In the genomic region with DNA sequence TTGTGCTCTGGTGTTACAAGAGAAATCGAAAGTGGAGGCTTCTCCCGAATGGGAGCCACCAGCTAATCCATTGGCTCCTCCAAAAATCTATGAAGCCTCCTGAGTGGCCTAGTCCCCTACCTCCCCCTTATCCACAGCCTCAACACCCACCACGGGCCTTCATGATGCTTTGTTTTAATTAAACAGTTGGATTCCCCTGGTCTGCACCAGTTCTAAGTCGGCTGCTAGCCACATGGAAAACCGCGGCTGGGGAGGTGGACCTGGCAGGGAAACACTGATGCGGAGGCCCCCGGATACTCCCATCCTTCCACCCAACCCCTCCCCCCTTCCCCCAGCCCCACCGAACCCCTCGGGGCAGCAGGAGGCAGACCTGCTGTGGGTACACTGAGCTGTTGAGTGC, we compare ENCODE assay signal across 15 mouse cellular contexts. TPM values are rescaled to one million over a fixed set of nuclear protein-coding genes. Genes with fewer than 3 reads are reported as not detected.
A peak's percentile ranks its signal among the peaks of the same experiment; 100 is the strongest.
DNase-seq lines count a peak whose midpoint lies in the region; TF ChIP-seq lines count a peak whose summit lies in the region.
"Had no signal": no experiment of that assay in that cellular context is flagged by ENCODE, and none has a peak within 500 bp of the region (broad histone marks: within the 10 kb centered on the region; RNA-seq: fewer than 3 reads in every experiment).

No protein-coding gene starts in this region.

- no peak overlapping the region for H3K27ac ChIP-seq in gastrocnemius, adult 2 months
- H3K27ac ChIP-seq: embryonic facial prominence, embryonic 10.5 days; limb, embryonic 10.5 days had no signal

- no peak for TF ChIP-seq CTCF in gastrocnemius, adult 2 months (IDR thresholded peaks at IDR 0.05)

- H3K4me3 ChIP-seq in gastrocnemius, adult 2 months = no peak overlapping the region
- H3K4me3 ChIP-seq: embryonic facial prominence, embryonic 10.5 days; erythroblast, embryonic 14.5 days; heart, embryonic 12.5 days; limb, embryonic 10.5 days had no signal

- intact Hi-C loops in gastrocnemius, adult 2 months (cut with DNase I) = no loop called here

- peak; percentile 42 for DNase-seq in gastrocnemius, adult 2 months
- DNase-seq in gastrocnemius, adult 8-10 months (ENCODE audit: low spot score in 2 of 2) = no peak
- peak; percentile 15 to 50 for DNase-seq in kidney, postnatal 36 days
- DNase-seq in kidney, adult 8-10 months = no peak
- DNase-seq in right cerebral cortex, postnatal 4 days = peak; percentile 58
- no peak for DNase-seq in right cerebral cortex, postnatal 25 days
- DNase-seq in T-cell, adult 2 months (ENCODE audit: low spot score) = peak; percentile 12
- no peak for DNase-seq in embryo, embryonic 10 days (ENCODE audit: low spot score)
- DNase-seq: lung, adult 18-20 months; midbrain, embryonic 14.5 days; thymus, postnatal 36 days had no signal

RNA-seq across cellular contexts. Expression of a gene that starts 29.7 kb away (rescaled TPM):
- total RNA-seq in gastrocnemius, adult 2 months (2021) = 10 to 100 TPM; 22.3 to 23.1 TPM
- total RNA-seq in gastrocnemius, adult 8-10 months (2022) = 10 to 100 TPM; 24.3 to 35.2 (median 28.2) TPM

Comparison
In these comparisons a context has a peak if more than half of its experiments do, and no peak if none do; other contexts are left out.
1. DNase-seq: peak in gastrocnemius, adult 2 months (single experiment), kidney, postnatal 36 days (2 of 2), right cerebral cortex, postnatal 4 days (single experiment) and T-cell, adult 2 months (single experiment); none in gastrocnemius, adult 8-10 months (0 of 2), kidney, adult 8-10 months (0 of 2), right cerebral cortex, postnatal 25 days (single experiment) and embryo, embryonic 10 days (single experiment).